Mouse (Mus musculus) CH12.LX (cell line): ENCODE data around the gene Tmem170b. TPM values are rescaled to one million over a fixed set of nuclear protein-coding genes. Genes with fewer than 3 reads are reported as not detected.

Experiments
- DNase-seq: peaks from one replicate; pipeline ENCODE4 v3.0.0-alpha.2; 2013; ENCODE audit errors: extremely low read depth
- H3K27ac ChIP-seq: 2 replicates; pipeline ENCODE4 v1.5.1; 2012; ENCODE audit warnings: low read depth, mild to moderate bottlenecking, control low read depth, moderate library complexity; ENCODE audit not compliant: insufficient read depth
- H3K27me3 ChIP-seq: replicated peaks from 2 replicates; pipeline ENCODE3; 2012; ENCODE audit warnings: inconsistent platforms
- H3K36me3 ChIP-seq, 2 experiments: replicated peaks in 1 of 2; 2 replicates each; pipeline versions ENCODE3 to v1.6.1; 2012; ENCODE audit warnings: inconsistent platforms in 1 of 2, low read length in 1 of 2, mild to moderate bottlenecking in 1 of 2, mixed read lengths in 1 of 2, moderate library complexity in 1 of 2; ENCODE audit not compliant: control insufficient read depth in 1 of 2, insufficient read depth in 1 of 2
- H3K4me1 ChIP-seq, 2 experiments: 2 replicates each; pipeline ENCODE4 v1.6.1; 2012; ENCODE audit warnings: inconsistent platforms in 1 of 2, moderate library complexity in 1 of 2; ENCODE audit not compliant: insufficient read depth in 2 of 2, control insufficient read depth in 1 of 2
- H3K4me2 ChIP-seq: 2 replicates; pipeline ENCODE4 v1.6.1; 2012; ENCODE audit warnings: low read depth, mild to moderate bottlenecking, control low read depth; ENCODE audit not compliant: poor library complexity, insufficient read depth, severe bottlenecking
- H3K4me3 ChIP-seq, 3 experiments: fragments of 150-350 bp in 1 of 3; sonication (generic) in 1 of 3; replicated peaks in 1 of 3; 2 replicates each; pipeline versions ENCODE3 to v1.5.1; 2011 to 2012; ENCODE audit warnings: low read depth in 2 of 3, low read length in 2 of 3, mild to moderate bottlenecking in 2 of 3, moderate library complexity in 2 of 3, control low read depth in 1 of 3, improper control_type of control experiment in 1 of 3, inconsistent platforms in 1 of 3, mixed read lengths in 1 of 3; ENCODE audit not compliant: poor library complexity in 1 of 3
- H3K79me2 ChIP-seq: replicated peaks from 2 replicates; pipeline ENCODE4 v1.6.1; 2012; ENCODE audit warnings: mild to moderate bottlenecking, moderate library complexity; ENCODE audit not compliant: control insufficient read depth, poor library complexity, insufficient read depth, severe bottlenecking; ENCODE audit errors: extremely low read depth
- H3K9ac ChIP-seq: 2 replicates; pipeline ENCODE4 v1.6.1; 2012; ENCODE audit warnings: low read depth, mild to moderate bottlenecking, control low read depth, moderate library complexity; ENCODE audit not compliant: insufficient read depth
- H3K9me3 ChIP-seq: replicated peaks from 2 replicates; pipeline ENCODE3; 2012; ENCODE audit warnings: low read length, inconsistent platforms, mixed read lengths
- BHLHE40 ChIP-seq: IDR thresholded peaks from 2 replicates; pipeline ENCODE4 v1.6.1; 2011; ENCODE audit warnings: mild to moderate bottlenecking, low read depth, low read length, improper control_type of control experiment
- CTCF ChIP-seq, 2 experiments: IDR thresholded peaks in 1 of 2; conservative IDR thresholded peaks in 1 of 2; 2 replicates each; pipeline ENCODE4 v1.5.1; 2011 to 2012; ENCODE audit warnings: low read depth in 2 of 2, low read length in 2 of 2, improper control_type of control experiment in 1 of 2, inconsistent platforms in 1 of 2, mild to moderate bottlenecking in 1 of 2, moderate library complexity in 1 of 2
- ETS1 ChIP-seq: conservative IDR thresholded peaks from 2 replicates; pipeline ENCODE4 v1.6.1; 2012; ENCODE audit warnings: low read depth, mild to moderate bottlenecking, inconsistent platforms, low read length, improper control_type of control experiment, moderate library complexity
- HCFC1 ChIP-seq: IDR thresholded peaks from 2 replicates; pipeline ENCODE4 v1.6.1; 2012; ENCODE audit warnings: low read depth, mild to moderate bottlenecking, inconsistent platforms, low read length, improper control_type of control experiment
- IRF4 ChIP-seq: IDR thresholded peaks from 2 replicates; pipeline ENCODE4 v1.6.1; 2014; ENCODE audit warnings: low read depth, mild to moderate bottlenecking, inconsistent platforms, low read length, improper control_type of control experiment
- JUN ChIP-seq: IDR thresholded peaks from 2 replicates; pipeline ENCODE4 v1.6.1; 2011; ENCODE audit warnings: low read depth, mild to moderate bottlenecking, low read length, improper control_type of control experiment, moderate library complexity; ENCODE audit not compliant: insufficient read depth
- JUND ChIP-seq: conservative IDR thresholded peaks from 2 replicates; pipeline ENCODE4 v1.6.1; 2011; ENCODE audit warnings: low read depth, low read length, improper control_type of control experiment
- NELFE ChIP-seq: IDR thresholded peaks from 2 replicates; pipeline ENCODE4 v1.6.1; 2011; ENCODE audit warnings: low read depth, low read length, improper control_type of control experiment
- PAX5 ChIP-seq: IDR thresholded peaks from 2 replicates; pipeline ENCODE4 v1.6.1; 2012; ENCODE audit warnings: low read length, inconsistent platforms, mixed read lengths
- POLR2A ChIP-seq: IDR thresholded peaks from 2 replicates; pipeline ENCODE4 v1.6.1; 2011; ENCODE audit warnings: low read depth, mild to moderate bottlenecking, improper control_type of control experiment, low read length
- RCOR1 ChIP-seq: conservative IDR thresholded peaks from 2 replicates; pipeline ENCODE4 v1.6.1; 2012; ENCODE audit warnings: low read depth, mild to moderate bottlenecking, inconsistent platforms, low read length, improper control_type of control experiment
- SMC3 ChIP-seq: IDR thresholded peaks from 2 replicates; pipeline ENCODE4 v1.6.1; 2011; ENCODE audit warnings: low read depth, low read length, improper control_type of control experiment
- UBTF ChIP-seq: IDR thresholded peaks from 2 replicates; pipeline ENCODE4 v1.6.1; 2012; ENCODE audit warnings: low read depth, mild to moderate bottlenecking, inconsistent platforms, low read length, improper control_type of control experiment, moderate library complexity
- ZMIZ1 ChIP-seq: IDR thresholded peaks from 2 replicates; pipeline ENCODE4 v1.6.1; 2012; ENCODE audit warnings: low read depth, mild to moderate bottlenecking, inconsistent platforms, low read length, improper control_type of control experiment
- dilution Hi-C: fragments of 300-500 bp; cut with MboI; formaldehyde crosslinking; loops from 2 replicates; pipeline ENCODE4 v1.14.3; 2020; ENCODE audit warnings: low sequenced_read_pairs; ENCODE audit not compliant: extremely low pct_unique_long_range_greater_than_20kb, extremely low pct_ligation_motif_present
- in situ Hi-C: fragments of 300-500 bp; cut with MboI; formaldehyde crosslinking; loops from 3 replicates; pipeline ENCODE4 v1.14.3; 2019; ENCODE audit warnings: low sequenced_read_pairs, low pct_ligation_motif_present, low pct_unique_long_range_greater_than_20kb, mixed read lengths
- polyA plus RNA-seq: library from polyadenylated mRNA; unstranded; fragments of >175 nt; gene quantifications from 2 replicates; pipeline ENCODE4 v1.2.1, GENCODE M21; 2012; ENCODE audit warnings: low read depth; ENCODE audit not compliant: insufficient read length
- total RNA-seq, 2 experiments: library from RNA; depleted of rRNA; stranded (reverse); fragments of 300-350 nt in 1 of 2; fragments of >200 nt in 1 of 2; gene quantifications; 2 replicates each; pipeline ENCODE4 v1.2.3; 2012 to 2014

Gene Tmem170b
- total and polyA plus RNA-seq, 3 experiments, result 5.0 to 5.9 (median 5.5) TPM

GRCm38 (mm10) chr13:41643798-41644197, 38.1 kb downstream of the Tmem170b start:
- Histone ChIP-seq H3K27me3 (no peaks in the 10 kb centered on the region), H3K27ac (no peak overlapping the region), H3K4me2 (no peak overlapping the region), H3K4me1 (peaks cover 8 to 25% of the 10 kb centered on the region in 2 experiments; a peak in 3 of 4 replicates), H3K4me3 (no peak overlapping the region), H3K9me3 (no peaks in the 10 kb centered on the region), H3K9ac (no peak overlapping the region), H3K79me2 (no peaks in the 10 kb centered on the region), H3K36me3 (peaks cover 0 to 3% of the 10 kb centered on the region in 2 experiments)
- dilution Hi-C loops (no loop called here), in situ Hi-C loops (loop anchor here (10.0 kb wide), 2 partner anchors 661 to 941 kb away; partner anchors contain the start of gene Edn1)
- DNase-seq, result no peak
- TF ChIP-seq POLR2A, result no peak
- no peak for TF ChIP-seq IRF4
- TF ChIP-seq RCOR1, result no peak
- TF ChIP-seq JUND, result no peak
- TF ChIP-seq PAX5, result no peak
- TF ChIP-seq NELFE, result no peak
- no peak for TF ChIP-seq SMC3

GRCm38 (mm10) chr13:41644591-41645482, 39.1 kb downstream of the Tmem170b start:
- Histone ChIP-seq H3K9me3 (no peaks in the 10 kb centered on the region), H3K4me1 (peaks cover 5 to 17% of the 10 kb centered on the region in 2 experiments; a peak in 3 of 4 replicates), H3K9ac (no peak overlapping the region), H3K27ac (no peak overlapping the region), H3K4me2 (no peak overlapping the region), H3K27me3 (no peaks in the 10 kb centered on the region), H3K36me3 (no peaks in the 10 kb centered on the region), H3K4me3 (peak overlapping the region in 1 of 3 experiments; percentile 21), H3K79me2 (no peaks in the 10 kb centered on the region)
- no peak for DNase-seq
- in situ Hi-C loops (loop anchor here (10.0 kb wide), 2 partner anchors 660 to 940 kb away; partner anchors contain the start of gene Edn1), dilution Hi-C loops (no loop called here)
- TF ChIP-seq JUN (no peak), CTCF (conservative IDR thresholded peaks at IDR 0.05 in 1 of 2, IDR thresholded peaks at IDR 0.05 in 1 of 2; ENCODE audit: low read depth in 2 of 2, low read length in 2 of 2) (no peak), HCFC1 (no peak), BHLHE40 (no peak), UBTF (no peak), ETS1 (no peak), ZMIZ1 (no peak), JUND (no peak)
